In genomic region chr7:81213347-81214152, GRCm38 (mm10) we compare ENCODE assay signal across 8 mouse cellular contexts. TPM values are rescaled to one million over a fixed set of nuclear protein-coding genes. Genes with fewer than 3 reads are reported as not detected.
DNase-seq lines count a peak whose midpoint lies in the region; ATAC-seq and TF ChIP-seq lines count a peak whose summit lies in the region.

TSS of gene Pde8a (plus strand) at chr7:81213596.

- H3K27me3 ChIP-seq in forebrain, embryonic 15.5 days: peaks cover 65% of the 10 kb centered on the region
- H3K27me3 ChIP-seq in hindbrain, embryonic 16.5 days (replicated peaks; ENCODE audit: control insufficient read depth, insufficient read depth, low read length): peaks cover 26% of the 10 kb centered on the region
- peaks cover 57% of the 10 kb centered on the region for H3K27me3 ChIP-seq in lung, embryonic 15.5 days
- peaks cover 11% of the 10 kb centered on the region for H3K27me3 ChIP-seq in spleen, adult 2 months (ENCODE audit: control insufficient read depth, insufficient read depth, low read length)

- in situ Hi-C loops in ES-E14 (cut with MboI; ENCODE audit: low sequenced_read_pairs in 2 of 2, unreplicated experiment in 2 of 2): no loop called here

- ATAC-seq in forebrain, embryonic 15.5 days (replicated peaks): peak; percentile 27
- ATAC-seq in hindbrain, embryonic 16.5 days: peak; percentile 28; the same call in 1 of the 2 replicates
- ATAC-seq in lung, embryonic 15.5 days (ENCODE audit: borderline replicate concordance, extremely low read depth, low FRiP score, low TSS enrichment): no peak

- peak; percentile 58 for DNase-seq in gastrocnemius, adult 2 months
- no peak for DNase-seq in gastrocnemius, postnatal 14 days
- no peak for DNase-seq in ES-E14 (ENCODE audit: low read depth, low spot score)
- peak in 1 of 2 experiments; percentile 17 for DNase-seq in spleen, adult 2 months (ENCODE audit: low read depth in 1 of 2, low spot score in 2 of 2)
- no peak for DNase-seq in embryo, embryonic 10 days (ENCODE audit: low spot score)

- intact Hi-C loops in gastrocnemius, adult 2 months (cut with DNase I): loop anchor here (2.0 to 5.0 kb wide), 2 partner anchors 46 to 131 kb away; partner anchors contain the start of gene Rps17
- intact Hi-C loops in gastrocnemius, postnatal 14 days (cut with DNase I; ENCODE audit: low total_unique reads): loop anchor here (5.0 kb wide), 1 partner anchor 94 kb away; no protein-coding TSS in a partner anchor

- H3K36me3 ChIP-seq in ES-E14 (ENCODE audit: control insufficient read depth, insufficient read depth, low read length, poor library complexity, severe bottlenecking): no peaks in the 10 kb centered on the region
- H3K36me3 ChIP-seq in forebrain, embryonic 15.5 days: no peaks in the 10 kb centered on the region
- H3K36me3 ChIP-seq in hindbrain, embryonic 16.5 days (ENCODE audit: control insufficient read depth, insufficient read depth, low read length): no peaks in the 10 kb centered on the region
- H3K36me3 ChIP-seq in lung, embryonic 15.5 days: no peaks in the 10 kb centered on the region
- no peaks in the 10 kb centered on the region for H3K36me3 ChIP-seq in spleen, adult 2 months (ENCODE audit: control insufficient read depth, insufficient read depth, low read length)

- H3K4me1 ChIP-seq in ES-E14 (ENCODE audit: control insufficient read depth in 2 of 2, insufficient read depth in 2 of 2, low read length in 2 of 2, poor library complexity in 1 of 2): peaks cover 17 to 19% of the 10 kb centered on the region in 2 experiments
- H3K4me1 ChIP-seq in forebrain, embryonic 15.5 days: peaks cover 21% of the 10 kb centered on the region
- H3K4me1 ChIP-seq in hindbrain, embryonic 16.5 days (ENCODE audit: control insufficient read depth, insufficient read depth, low read depth, low read length): peaks cover 14% of the 10 kb centered on the region; the same call in 1 of the 2 replicates
- H3K4me1 ChIP-seq in lung, embryonic 15.5 days: peaks cover 29% of the 10 kb centered on the region
- H3K4me1 ChIP-seq in spleen, adult 2 months (ENCODE audit: control insufficient read depth, insufficient read depth, insufficient read length): peaks cover 7% of the 10 kb centered on the region; the same call in 1 of the 2 replicates

- peak within 1 kb of the TSS; percentile 98 for H3K27ac ChIP-seq in gastrocnemius, adult 2 months
- peak within 1 kb of the TSS; percentile 3; the same call in 1 of the 2 replicates for H3K27ac ChIP-seq in ES-E14 (ENCODE audit: insufficient read depth, low read depth, low read length, poor library complexity, severe bottlenecking)
- no peak within 1 kb of the TSS for H3K27ac ChIP-seq in forebrain, embryonic 15.5 days (replicated peaks)
- H3K27ac ChIP-seq in hindbrain, embryonic 16.5 days (ENCODE audit: low read depth, low read length): peak within 1 kb of the TSS; percentile 53; the same call in 1 of the 2 replicates
- H3K27ac ChIP-seq in lung, embryonic 15.5 days: peak within 1 kb of the TSS; percentile 76
- H3K27ac ChIP-seq in spleen, adult 2 months (ENCODE audit: insufficient read depth, low read length): peak within 1 kb of the TSS; percentile 85

- WGBS in forebrain, embryonic 15.5 days: 1% methylated on average over 104 of the region's 128 CpGs
- WGBS in hindbrain, embryonic 16.5 days: 1% methylated on average over 102 of the region's 128 CpGs
- under 1% methylated on average over 126 of the region's 128 CpGs for WGBS in lung, embryonic 15.5 days
- 2% methylated on average over 126 of the region's 128 CpGs for WGBS in spleen, adult 2 months

- no peak for TF ChIP-seq POLR2A in spleen, adult 2 months (IDR thresholded peaks at IDR 0.05; ENCODE audit: low read depth, low read length)

- peak within 1 kb of the TSS; percentile 49 for H3K4me2 ChIP-seq in forebrain, embryonic 15.5 days (replicated peaks)
- H3K4me2 ChIP-seq in hindbrain, embryonic 16.5 days (ENCODE audit: low read length): peak within 1 kb of the TSS; percentile 61
- peak within 1 kb of the TSS; percentile 72 for H3K4me2 ChIP-seq in lung, embryonic 15.5 days

- no peak for TF ChIP-seq CTCF in gastrocnemius, adult 2 months (IDR thresholded peaks at IDR 0.05)
- no peak for TF ChIP-seq CTCF in spleen, adult 2 months (IDR thresholded peaks at IDR 0.05; ENCODE audit: extremely low read depth, insufficient read depth, insufficient read length, insufficient replicate concordance)

- H3K4me3 ChIP-seq in gastrocnemius, adult 2 months: peak within 1 kb of the TSS; percentile 91
- peak within 1 kb of the TSS; percentile 65 to 79 for H3K4me3 ChIP-seq in ES-E14 (ENCODE audit: insufficient read depth in 1 of 2, low read depth in 1 of 2, low read length in 2 of 2, poor library complexity in 1 of 2, severe bottlenecking in 1 of 2)
- peak within 1 kb of the TSS; percentile 47 for H3K4me3 ChIP-seq in forebrain, embryonic 15.5 days
- peak within 1 kb of the TSS; percentile 52 for H3K4me3 ChIP-seq in hindbrain, embryonic 16.5 days (ENCODE audit: low read length)
- H3K4me3 ChIP-seq in lung, embryonic 15.5 days: peak within 1 kb of the TSS; percentile 57
- H3K4me3 ChIP-seq in spleen, adult 2 months (ENCODE audit: extremely low read depth, insufficient read depth, insufficient read length): peak within 1 kb of the TSS; percentile 65

- peak within 1 kb of the TSS; percentile 60 for H3K9ac ChIP-seq in ES-E14 (ENCODE audit: insufficient read depth, low read depth, low read length, poor library complexity, severe bottlenecking)
- H3K9ac ChIP-seq in forebrain, embryonic 15.5 days (replicated peaks): peak within 1 kb of the TSS; percentile 29; the same call in 1 of the 2 replicates
- H3K9ac ChIP-seq in hindbrain, embryonic 16.5 days (ENCODE audit: low read depth, low read length): peak within 1 kb of the TSS; percentile 54
- H3K9ac ChIP-seq in lung, embryonic 15.5 days: peak within 1 kb of the TSS; percentile 43

- no peaks in the 10 kb centered on the region for H3K9me3 ChIP-seq in ES-E14 (ENCODE audit: control insufficient read depth, insufficient read depth, low read depth, low read length)
- no peaks in the 10 kb centered on the region for H3K9me3 ChIP-seq in forebrain, embryonic 15.5 days
- no peaks in the 10 kb centered on the region for H3K9me3 ChIP-seq in hindbrain, embryonic 16.5 days (ENCODE audit: control insufficient read depth, low read length)
- no peaks in the 10 kb centered on the region for H3K9me3 ChIP-seq in lung, embryonic 15.5 days

TF ChIP-seq in ES-E14, 5 proteins besides CTCF, POLR2A, EP300 and RAD21:
- TF ChIP-seq ZC3H11A (IDR thresholded peaks at IDR 0.05; ENCODE audit: borderline replicate concordance, low read depth, low read length) (no peak), HCFC1 (IDR thresholded peaks at IDR 0.05; ENCODE audit: borderline replicate concordance, insufficient read depth, low read length) (no peak), MAFK (IDR thresholded peaks at IDR 0.05; ENCODE audit: insufficient read depth, low read depth, low read length) (no peak), ZNF384 (IDR thresholded peaks at IDR 0.05; ENCODE audit: low read depth, low read length) (no peak), CHD2 (IDR thresholded peaks at IDR 0.05; ENCODE audit: low read depth, low read length) (no peak)

RNA-seq across cellular contexts. Expression of gene Pde8a, which starts in this region (rescaled TPM):
- 10 to 100 TPM in 1 of 2 experiments, 1 to 10 TPM in 1; 7.2 to 16.5 TPM for total RNA-seq in gastrocnemius, adult 2 months (2021)
- 1 to 10 TPM; 6.7 to 7.0 TPM for total RNA-seq in gastrocnemius, postnatal 14 days (2021)
- total RNA-seq in ES-E14 (2012; rRNA removed): 1.3 and 2.2 TPM in 2 replicates
- 1.6 and 2.2 TPM in 2 replicates for polyA plus RNA-seq in forebrain, embryonic 15.5 days (2015; fragmentation: Nextera tagmentation; extraction: Ambion mirVana)
- polyA plus RNA-seq in hindbrain, embryonic 16.5 days (2015; fragmentation: Nextera tagmentation; extraction: Ambion mirVana): 1.2 and 2.0 TPM in 2 replicates
- 5.1 and 5.2 TPM in 2 replicates for polyA plus RNA-seq in lung, embryonic 15.5 days (2015; fragmentation: Nextera tagmentation; extraction: Ambion mirVana)
- 5.5 and 6.3 TPM in 2 replicates for polyA plus RNA-seq in spleen, adult 2 months (2012; rRNA removed)
